Mouse (Mus musculus) brain, embryonic 14.5 days (tissue): ENCODE measurements at regions not wholly inside any gene's neighbourhood (a gene's known extent, or its start where the extent isn't known, plus 50 kb on each side); places are given as distances from the start of the nearest gene placed in this dataset.
A peak's percentile ranks its signal among the peaks of the same experiment; 100 is the strongest.

ENCODE experiments used
- DNase-seq: peaks from one replicate; pipeline ENCODE4 v3.0.0-alpha.2; 2011; ENCODE audit warnings: low read depth
- CTCF ChIP-seq: fragments of 200-500 bp; IDR thresholded peaks from 2 replicates; pipeline ENCODE4 v1.5.1; 2012; ENCODE audit warnings: inconsistent platforms, mild to moderate bottlenecking, moderate library complexity, borderline replicate concordance; ENCODE audit not compliant: insufficient read depth, insufficient read length; ENCODE audit errors: extremely low read depth
- POLR2A ChIP-seq: fragments of 200-500 bp; IDR thresholded peaks from 2 replicates; pipeline ENCODE4 v1.6.1; 2012; ENCODE audit warnings: mild to moderate bottlenecking, inconsistent platforms, borderline replicate concordance; ENCODE audit not compliant: poor library complexity, insufficient read depth, insufficient read length, severe bottlenecking; ENCODE audit errors: extremely low read depth

GRCm38 (mm10) chr15:87261497-87261896 lies 282.6 kb upstream of the Fam19a5 start:
- no peak for DNase-seq

GRCm38 (mm10) chr15:87264906-87265305 lies 279.2 kb upstream of the Fam19a5 start:
- peak; percentile 12 for DNase-seq
- TF ChIP-seq POLR2A (no peak), CTCF (no peak)

More at GRCm38 (mm10) chr15:87261497-87261896, 282.6 kb upstream of the Fam19a5 start:
- no peak for TF ChIP-seq POLR2A
- TF ChIP-seq CTCF: no peak

- TF ChIP-seq POLR2A (no peak), CTCF (no peak)
- no peak for DNase-seq
Measured at GRCm38 (mm10) chr15:87290987-87291529, 253.0 kb upstream of the Fam19a5 start.

DNA sequence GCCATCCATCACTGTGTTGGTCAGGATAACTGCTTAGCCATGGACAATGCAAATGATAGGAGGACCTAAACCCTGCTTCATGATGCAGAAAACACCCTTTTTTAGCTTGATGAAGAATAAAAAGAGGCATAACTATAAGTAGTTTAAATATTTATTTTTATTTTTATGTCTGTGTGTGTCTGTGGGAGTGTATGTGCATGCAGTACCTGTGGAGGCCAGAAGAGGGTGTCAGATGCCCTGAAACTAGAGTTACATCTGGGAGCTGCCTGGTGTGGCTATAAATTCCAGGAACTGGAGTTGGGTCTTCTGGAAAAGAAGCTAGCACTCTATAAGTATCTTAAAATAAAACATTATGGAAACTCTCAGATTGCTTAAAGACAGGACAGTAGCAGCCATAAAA lies 224.2 kb upstream of the Fam19a5 start:
- TF ChIP-seq CTCF (peak; percentile 19; the same call in 1 of the 2 replicates), POLR2A (no peak)

DNA sequence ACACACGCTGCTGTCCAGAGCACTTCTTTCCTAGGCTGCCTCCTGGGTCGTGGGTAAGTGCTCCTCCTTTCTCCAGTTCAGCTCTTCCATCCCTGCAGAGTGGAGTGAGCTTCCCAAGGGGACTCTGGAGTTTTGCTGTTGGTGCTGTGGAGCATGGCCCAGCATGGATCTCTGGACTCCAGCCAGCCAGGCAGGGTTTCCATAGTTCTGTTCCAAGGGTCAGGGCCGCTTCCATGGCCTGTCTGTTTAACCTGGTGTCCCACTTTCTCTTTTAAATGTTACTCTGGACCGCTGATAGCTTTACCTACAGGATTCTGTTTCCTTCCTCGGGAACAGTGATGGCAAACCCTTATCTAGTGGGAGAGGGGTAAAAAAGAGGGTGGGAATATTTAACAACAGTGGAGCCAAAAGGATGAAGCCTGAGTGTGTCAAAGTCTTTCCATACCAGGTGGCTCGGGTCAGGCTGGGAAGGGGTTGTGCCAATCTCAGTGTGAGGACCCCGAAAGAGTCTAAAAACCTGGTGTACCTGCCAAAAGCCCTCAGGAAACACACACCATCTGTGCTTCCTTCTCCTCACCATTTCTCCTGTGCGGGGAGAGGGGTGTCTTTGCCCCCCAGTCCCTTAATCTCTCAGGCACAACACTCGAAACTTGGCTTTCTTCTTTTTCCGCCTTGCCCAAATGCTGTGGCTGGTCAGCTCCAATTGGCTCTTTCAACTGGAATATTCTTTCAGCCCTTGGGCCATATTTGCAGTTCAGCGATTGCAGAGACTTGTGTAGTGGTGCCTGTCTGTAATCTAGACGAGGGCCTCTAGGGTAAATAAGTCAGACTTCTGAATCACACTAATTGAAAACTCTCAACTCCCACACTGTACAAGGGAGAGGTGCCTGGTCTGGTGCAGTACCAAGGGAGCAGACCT lies 222.8 kb upstream of the Fam19a5 start:
- no peak for TF ChIP-seq POLR2A
- no peak for TF ChIP-seq CTCF
- DNase-seq: peak; percentile 48

More for the DNA sequence above, 224.2 kb upstream of the Fam19a5 start:
- DNase-seq: no peak

DNA sequence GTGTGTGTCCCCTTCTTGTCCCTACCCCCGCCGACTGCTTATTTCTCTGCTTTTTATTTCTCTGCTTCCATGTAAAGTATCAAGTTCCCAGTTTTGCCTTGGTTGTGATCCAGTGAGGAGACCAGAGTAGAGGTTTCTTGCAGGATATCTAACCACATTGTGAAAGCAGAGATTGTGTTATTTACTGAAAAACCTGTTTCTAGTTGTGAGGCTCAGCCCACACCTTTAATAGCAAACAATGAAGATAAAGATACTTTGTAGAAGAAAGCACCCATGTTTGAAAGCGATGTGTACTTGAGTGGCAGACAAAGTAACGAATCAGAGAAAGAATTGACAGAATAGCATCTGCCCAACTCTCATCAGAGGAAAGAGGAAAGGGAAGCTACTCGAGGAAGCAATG lies 218.7 kb upstream of the Fam19a5 start:
- no peak for TF ChIP-seq POLR2A
- no peak for TF ChIP-seq CTCF
- no peak for DNase-seq

GRCm38 (mm10) chr15:87326281-87326680 lies 217.8 kb upstream of the Fam19a5 start:
- TF ChIP-seq CTCF: no peak
- no peak for TF ChIP-seq POLR2A
- no peak for DNase-seq

GRCm38 (mm10) chr15:87332441-87332840 lies 211.7 kb upstream of the Fam19a5 start:
- TF ChIP-seq CTCF (no peak), POLR2A (no peak)
- no peak for DNase-seq

- peak; percentile 57 for DNase-seq
- TF ChIP-seq POLR2A (no peak), CTCF (no peak)
Measured at GRCm38 (mm10) chr15:87333527-87333926, 210.6 kb upstream of the Fam19a5 start.

- TF ChIP-seq POLR2A (no peak), CTCF (peak; percentile 40; the same call in 1 of the 2 replicates)
- no peak for DNase-seq
Measured at GRCm38 (mm10) chr15:87334430-87334829, 209.7 kb upstream of the Fam19a5 start.

DNA sequence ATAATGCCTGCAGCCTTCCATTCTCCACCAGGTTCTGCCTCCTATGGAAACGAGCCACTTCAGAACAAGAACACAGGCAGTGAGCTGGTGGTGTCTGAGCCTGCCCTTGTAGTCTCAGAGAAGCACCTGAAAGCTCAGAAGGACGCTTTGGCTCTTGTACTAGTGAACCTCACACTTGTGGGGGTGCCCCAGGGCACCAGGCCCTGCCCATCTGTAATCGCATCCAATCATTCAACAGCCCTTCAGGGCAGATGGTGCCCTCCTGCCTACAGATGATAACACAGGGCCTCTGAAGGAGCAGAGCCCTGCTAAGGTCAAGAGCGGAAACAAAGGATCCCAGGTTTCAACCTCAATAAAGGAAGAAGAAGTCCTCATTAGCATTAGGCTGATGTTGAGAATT lies 208.8 kb upstream of the Fam19a5 start:
- TF ChIP-seq CTCF: no peak
- TF ChIP-seq POLR2A: no peak
- no peak for DNase-seq

DNA sequence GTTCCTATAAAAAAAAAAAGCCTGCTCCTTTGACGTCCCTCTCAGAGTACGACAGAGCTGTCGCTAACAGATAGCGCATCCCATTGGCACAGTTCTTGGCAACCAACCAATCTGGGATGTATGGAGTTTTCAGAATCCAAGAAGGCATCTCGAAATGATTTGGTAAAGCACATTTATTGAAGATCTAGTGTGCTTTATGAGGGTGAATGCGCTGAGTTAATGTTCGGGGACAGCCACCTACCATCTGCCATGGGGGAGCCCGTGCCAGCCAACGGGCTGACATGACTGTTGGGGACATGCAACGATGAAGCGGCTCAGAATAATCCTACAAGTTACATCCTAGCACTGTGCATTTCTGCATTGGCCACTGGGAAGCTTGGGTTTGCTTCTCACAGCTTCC lies 208.4 kb upstream of the Fam19a5 start:
- TF ChIP-seq CTCF (no peak), POLR2A (no peak)
- peak; percentile 82 for DNase-seq

DNA sequence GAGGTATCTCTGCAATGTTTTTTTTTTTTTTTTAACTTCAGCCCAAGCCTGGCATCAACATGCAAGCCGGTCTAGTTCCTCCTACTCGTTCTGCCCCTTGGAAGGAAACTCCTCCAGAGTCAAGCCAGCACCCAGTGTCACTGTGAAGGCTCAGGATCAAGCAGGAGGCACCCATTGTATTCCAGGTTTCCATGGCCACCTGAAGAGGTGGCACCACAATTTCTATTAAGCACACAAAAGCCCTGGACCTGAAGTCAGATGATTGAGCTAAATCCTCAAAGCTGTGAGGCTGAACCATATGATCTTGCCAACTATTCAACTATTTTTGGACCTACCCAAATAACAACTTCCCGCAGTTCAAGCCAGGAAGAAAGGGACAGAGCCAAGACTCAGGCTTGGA lies 204.2 kb upstream of the Fam19a5 start:
- peak; percentile 70 for DNase-seq
- TF ChIP-seq POLR2A (no peak), CTCF (no peak)
